Mouse (Mus musculus) testis, adult 2 months (tissue): ENCODE measurements at regions not wholly inside any gene's neighbourhood (a gene's known extent, or its start where the extent isn't known, plus 50 kb on each side); places are given as distances from the start of the nearest gene placed in this dataset.
A peak's percentile ranks its signal among the peaks of the same experiment; 100 is the strongest.

Source experiments
- CTCF ChIP-seq: fragments of 200-500 bp; IDR thresholded peaks from 2 replicates; pipeline ENCODE4 v1.5.1; 2012; ENCODE audit warnings: low read depth, mild to moderate bottlenecking, inconsistent platforms, low read length, moderate library complexity; ENCODE audit not compliant: control insufficient read depth, insufficient read depth, insufficient replicate concordance
- POLR2A ChIP-seq: fragments of 200-500 bp; IDR thresholded peaks from 2 replicates; pipeline ENCODE4 v1.6.1; 2012; ENCODE audit warnings: low read depth, mild to moderate bottlenecking, inconsistent platforms, low read length, moderate library complexity; ENCODE audit not compliant: control insufficient read depth

GRCm38 (mm10) chr10:66853258-66853657 lies 242.7 kb upstream of the Jmjd1c start:
- TF ChIP-seq POLR2A (no peak), CTCF (peak; percentile 15; the same call in 1 of the 2 replicates)
